Comparison of ENCODE assay signal across 16 mouse cellular contexts in genomic region chr7:73333398-73333988, GRCm38 (mm10). TPM values are rescaled to one million over a fixed set of nuclear protein-coding genes. Genes with fewer than 3 reads are reported as not detected.
A peak's percentile ranks its signal among the peaks of the same experiment; 100 is the strongest.
DNase-seq lines count a peak whose midpoint lies in the region; ATAC-seq and TF ChIP-seq lines count a peak whose summit lies in the region.
"Had no signal": no experiment of that assay in that cellular context is flagged by ENCODE, and none has a peak within 500 bp of the region (broad histone marks: within the 10 kb centered on the region; RNA-seq: fewer than 3 reads in every experiment).

No protein-coding gene starts in this region.

- H3K4me2 ChIP-seq in intestine, embryonic 16.5 days (ENCODE audit: low read depth, low read length): no peak overlapping the region
- H3K4me2 ChIP-seq in intestine, embryonic 15.5 days (replicated peaks): no peak overlapping the region
- H3K4me2 ChIP-seq: limb, embryonic 15.5 days; lung, embryonic 14.5 days; midbrain, embryonic 12.5 days; neural tube, embryonic 12.5 days had no signal

- DNase-seq in retina, postnatal 1 day: peak; percentile 35
- DNase-seq in retina, embryonic 14.5 days (ENCODE audit: low spot score): no peak
- peak; percentile 20 for DNase-seq in lung, postnatal 10 days
- DNase-seq in left cerebral cortex, adult 2 months (ENCODE audit: extremely low spot score in 1 of 2, low spot score in 2 of 2): no peak
- DNase-seq in cerebellum, adult 11-12 months: no peak
- DNase-seq: cerebellum, adult 2 months; forebrain, postnatal 0 days; gastrocnemius, postnatal 25 days; lung, embryonic 14.5 days had no signal

- no peaks in the 10 kb centered on the region for H3K9me3 ChIP-seq in intestine, embryonic 16.5 days (ENCODE audit: control insufficient read depth, low read length)
- no peaks in the 10 kb centered on the region for H3K9me3 ChIP-seq in intestine, embryonic 15.5 days
- H3K9me3 ChIP-seq: limb, embryonic 15.5 days; midbrain, embryonic 12.5 days; neural tube, embryonic 12.5 days had no signal

- H3K36me3 ChIP-seq in intestine, embryonic 16.5 days (ENCODE audit: control insufficient read depth, insufficient read depth, low read length): no peaks in the 10 kb centered on the region
- H3K36me3 ChIP-seq in intestine, embryonic 15.5 days: no peaks in the 10 kb centered on the region
- H3K36me3 ChIP-seq: limb, embryonic 15.5 days; midbrain, embryonic 12.5 days; neural tube, embryonic 12.5 days had no signal

- no peaks in the 10 kb centered on the region for H3K27me3 ChIP-seq in intestine, embryonic 16.5 days (replicated peaks; ENCODE audit: control insufficient read depth, insufficient read depth, low read length)
- no peaks in the 10 kb centered on the region for H3K27me3 ChIP-seq in intestine, embryonic 15.5 days (replicated peaks)
- H3K27me3 ChIP-seq: midbrain, embryonic 12.5 days had no signal

- H3K4me1 ChIP-seq in intestine, embryonic 16.5 days (ENCODE audit: control insufficient read depth, insufficient read depth, low read length): peaks cover 27% of the 10 kb centered on the region
- H3K4me1 ChIP-seq in intestine, embryonic 15.5 days (replicated peaks): peaks cover 19% of the 10 kb centered on the region

- WGBS in intestine, embryonic 16.5 days: 74% methylated on average over 12 of the region's 12 CpGs
- WGBS in intestine, embryonic 15.5 days: 72% methylated on average over 12 of the region's 12 CpGs

- ATAC-seq in intestine, embryonic 16.5 days: no peak
- no peak for ATAC-seq in intestine, embryonic 15.5 days

- H3K4me3 ChIP-seq in intestine, embryonic 16.5 days (ENCODE audit: low read length): no peak overlapping the region
- no peak overlapping the region for H3K4me3 ChIP-seq in intestine, embryonic 15.5 days (replicated peaks)
- no peak overlapping the region for H3K4me3 ChIP-seq in left cerebral cortex, adult 2 months
- H3K4me3 ChIP-seq: layer of hippocampus, adult 2 months; limb, embryonic 15.5 days; midbrain, embryonic 12.5 days; neural tube, embryonic 12.5 days had no signal

- intact Hi-C loops in left cerebral cortex, adult 2 months (cut with DNase I): no loop called here

- H3K9ac ChIP-seq in intestine, embryonic 16.5 days (ENCODE audit: low read depth, low read length): no peak overlapping the region
- H3K9ac ChIP-seq in intestine, embryonic 15.5 days: no peak overlapping the region
- H3K9ac ChIP-seq: forebrain, postnatal 0 days; limb, embryonic 15.5 days; lung, embryonic 14.5 days; midbrain, embryonic 12.5 days; neural tube, embryonic 12.5 days had no signal

- no peak for TF ChIP-seq CTCF in left cerebral cortex, adult 2 months (IDR thresholded peaks at IDR 0.05)

- peak overlapping the region; percentile 27; the same call in 1 of the 2 replicates for H3K27ac ChIP-seq in intestine, embryonic 16.5 days (ENCODE audit: low read length)
- no peak overlapping the region for H3K27ac ChIP-seq in intestine, embryonic 15.5 days
- no peak overlapping the region for H3K27ac ChIP-seq in left cerebral cortex, adult 2 months
- H3K27ac ChIP-seq: limb, embryonic 15.5 days; midbrain, embryonic 12.5 days; neural tube, embryonic 12.5 days had no signal

RNA-seq across cellular contexts. Expression of gene Rgma, which starts 41.8 kb away (rescaled TPM):
- 5.3 and 5.8 TPM in 2 replicates for polyA plus RNA-seq in intestine, embryonic 16.5 days (2015; fragmentation: Nextera tagmentation; extraction: Ambion mirVana)
- polyA plus RNA-seq in intestine, embryonic 15.5 days (2015; fragmentation: Nextera tagmentation; extraction: Ambion mirVana): 7.4 TPM in 2 replicates
- 10 to 100 TPM; 52.3 to 54.6 TPM for total RNA-seq in left cerebral cortex, adult 2 months (2021)
- total RNA-seq: MEL had no signal

Comparison
In these comparisons a context has a peak if more than half of its experiments do, and no peak if none do; other contexts are left out.
1. DNase-seq: peak in retina, postnatal 1 day (single experiment) and lung, postnatal 10 days (single experiment); none in retina, embryonic 14.5 days (single experiment), left cerebral cortex, adult 2 months (0 of 2) and cerebellum, adult 11-12 months (single experiment).